Comparison of ENCODE assay signal across 15 mouse cellular contexts in the genomic region with DNA sequence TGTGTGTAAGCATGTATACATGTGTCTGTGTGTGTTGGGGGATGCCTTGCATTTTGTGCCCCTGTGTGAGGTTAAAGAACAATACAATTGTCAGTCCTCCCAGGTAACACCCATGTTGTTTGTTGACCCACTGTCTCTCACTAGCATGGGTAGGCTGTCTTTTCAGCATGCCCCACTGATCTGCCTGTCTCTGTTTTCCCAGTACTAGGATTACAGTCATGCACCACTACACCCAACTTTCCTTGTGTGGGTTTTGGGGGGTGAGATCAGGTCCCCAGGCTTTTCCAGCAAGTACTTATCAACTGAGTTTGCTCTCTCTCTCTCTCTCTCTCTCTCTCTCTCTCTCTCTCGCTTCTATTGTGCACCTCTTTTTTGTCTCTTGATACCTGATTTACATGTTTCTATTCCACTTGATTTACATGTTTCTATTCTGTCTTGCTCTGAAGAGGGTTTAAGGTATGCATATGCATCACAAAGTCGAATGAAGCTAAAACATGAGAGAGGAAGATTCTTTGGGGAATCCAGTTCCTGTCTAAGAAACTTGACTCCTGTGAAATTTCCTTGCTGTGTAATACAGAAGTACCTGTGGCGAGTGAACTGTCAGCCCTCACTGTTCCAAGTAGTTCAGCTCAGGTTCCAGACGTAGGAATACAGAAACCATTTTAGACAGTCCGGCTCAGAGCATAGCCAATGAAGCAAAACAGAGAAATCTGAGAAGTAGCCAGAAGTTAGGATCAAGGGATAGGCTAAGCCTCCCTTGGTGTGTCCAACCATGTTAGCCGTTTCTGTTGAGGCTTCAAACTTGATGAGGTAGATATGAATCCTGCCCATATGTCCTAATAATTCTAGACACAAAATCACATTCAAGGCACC.
"Had no signal": no experiment of that assay in that cellular context is flagged by ENCODE, and none has a peak within 500 bp of the region (broad histone marks: within the 10 kb centered on the region; RNA-seq: fewer than 3 reads in every experiment).

No protein-coding gene starts in this region.

- H3K27me3 ChIP-seq: intestine, embryonic 15.5 days; limb, embryonic 13.5 days; liver, embryonic 12.5 days; liver, embryonic 15.5 days; midbrain, embryonic 12.5 days had no signal

- ATAC-seq: intestine, embryonic 15.5 days; liver, embryonic 12.5 days; midbrain, embryonic 16.5 days had no signal

- H3K9ac ChIP-seq: intestine, embryonic 15.5 days; limb, embryonic 13.5 days; liver, embryonic 12.5 days; liver, embryonic 15.5 days; midbrain, embryonic 12.5 days had no signal

- H3K9me3 ChIP-seq: intestine, embryonic 15.5 days; limb, embryonic 10.5 days; limb, embryonic 13.5 days; liver, embryonic 12.5 days; liver, embryonic 15.5 days; midbrain, embryonic 12.5 days had no signal

- H3K4me2 ChIP-seq: intestine, embryonic 15.5 days; limb, embryonic 13.5 days; liver, embryonic 12.5 days; liver, embryonic 15.5 days; midbrain, embryonic 12.5 days had no signal

- DNase-seq: kidney, adult 11 months; kidney, postnatal 14 days; layer of hippocampus, adult 9-11 months; liver; lung, adult 2 months; thymus, adult 18-20 months; thymus, postnatal 36 days had no signal

- H3K27ac ChIP-seq: intestine, embryonic 15.5 days; layer of hippocampus, adult 2 months; limb, embryonic 10.5 days; limb, embryonic 13.5 days; liver, embryonic 12.5 days; liver, embryonic 15.5 days; midbrain, embryonic 12.5 days had no signal

- H3K36me3 ChIP-seq: intestine, embryonic 15.5 days; limb, embryonic 10.5 days; limb, embryonic 13.5 days; liver, embryonic 12.5 days; liver, embryonic 15.5 days; midbrain, embryonic 12.5 days had no signal

- H3K4me3 ChIP-seq: intestine, embryonic 15.5 days; layer of hippocampus, adult 2 months; limb, embryonic 10.5 days; limb, embryonic 13.5 days; liver, embryonic 12.5 days; liver, embryonic 15.5 days; midbrain, embryonic 12.5 days had no signal

- H3K4me1 ChIP-seq: intestine, embryonic 15.5 days; limb, embryonic 10.5 days; limb, embryonic 13.5 days; liver, embryonic 12.5 days; liver, embryonic 15.5 days; midbrain, embryonic 12.5 days had no signal
